Mouse (Mus musculus) liver, postnatal 0 days (tissue): ENCODE data around the gene Ubap2. TPM values are rescaled to one million over a fixed set of nuclear protein-coding genes. Genes with fewer than 3 reads are reported as not detected.

ENCODE experiments used
- ATAC-seq: fragments of 200-750 bp; cut with Nextera tagmentation; 2 replicates; pipeline ENCODE4 v1.8.0; 2017; ENCODE audit warnings: mild to moderate bottlenecking, moderate library complexity
- DNase-seq: peaks from one replicate; pipeline ENCODE4 v3.0.0-alpha.2; 2016
- H3K27ac ChIP-seq: fragments of 300-500 bp; sonication (generic); 2 replicates; pipeline ENCODE4 v1.5.1; 2014; ENCODE audit warnings: antibody characterized with exemption, moderate library complexity, mild to moderate bottlenecking, low read depth
- H3K27me3 ChIP-seq: fragments of 300-500 bp; sonication (generic); 2 replicates; pipeline ENCODE4 v1.6.1; 2014; ENCODE audit warnings: low read length, control low read depth, mixed read lengths; ENCODE audit not compliant: insufficient read depth
- H3K36me3 ChIP-seq: fragments of 300-500 bp; sonication (generic); replicated peaks from 2 replicates; pipeline ENCODE4 v1.6.1; 2014; ENCODE audit warnings: mild to moderate bottlenecking, control low read depth, low read length, moderate library complexity, mixed read lengths; ENCODE audit not compliant: insufficient read depth
- H3K4me1 ChIP-seq: fragments of 300-500 bp; sonication (generic); 2 replicates; pipeline ENCODE4 v1.6.1; 2014; ENCODE audit warnings: antibody characterized with exemption, mild to moderate bottlenecking, control low read depth; ENCODE audit not compliant: insufficient read depth
- H3K4me2 ChIP-seq: fragments of 300-500 bp; sonication (generic); 2 replicates; pipeline ENCODE4 v1.6.1; 2014; ENCODE audit warnings: low read depth, mild to moderate bottlenecking, low read length, moderate library complexity, mixed read lengths
- H3K4me3 ChIP-seq: fragments of 300-500 bp; sonication (generic); 2 replicates; pipeline ENCODE4 v1.5.1; 2014; ENCODE audit warnings: low read depth, low read length
- H3K9ac ChIP-seq: fragments of 300-500 bp; sonication (generic); replicated peaks from 2 replicates; pipeline ENCODE4 v1.6.1; 2014; ENCODE audit warnings: mild to moderate bottlenecking, moderate library complexity
- H3K9me3 ChIP-seq: fragments of 300-500 bp; sonication (generic); 2 replicates; pipeline ENCODE4 v1.6.1; 2016; ENCODE audit warnings: mild to moderate bottlenecking, control low read depth, low read length, mixed read lengths
- CTCF ChIP-seq: sonication (generic); IDR thresholded peaks from 2 replicates; pipeline ENCODE4 v1.5.1; 2016; ENCODE audit warnings: antibody characterized with exemption, low read depth
- EP300 ChIP-seq: IDR thresholded peaks from 2 replicates; pipeline ENCODE4 v1.6.1; 2016; ENCODE audit warnings: antibody characterized with exemption, low read depth, mild to moderate bottlenecking
- WGBS: fragments of 180-500 bp; shearing (Covaris S2); extraction: QIAGEN DNeasy Blood & Tissue Kit; methylation state at CpG from one replicate; pipeline ENCODE4 v1.1.7; 2014; ENCODE audit not compliant: insufficient replicate concordance; 5-methylcytosine and 5-hydroxymethylcytosine counted together
- polyA plus RNA-seq: library from polyadenylated mRNA; unstranded; fragments of >200 nt; fragmentation: Nextera tagmentation; extraction: Ambion mirVana; gene quantifications from 2 replicates; pipeline ENCODE4 v1.2.1, GENCODE M21; 2015

Ubap2 gene
- polyA plus RNA-seq, 1 experiment from 2014 or later, result 10.8 TPM

- Histone ChIP-seq H3K4me1 (no peaks in the 10 kb centered on the region), H3K36me3 (peaks cover 67% of the 10 kb centered on the region), H3K9ac (no peak overlapping the region), H3K9me3 (no peaks in the 10 kb centered on the region), H3K27ac (no peak overlapping the region), H3K27me3 (no peaks in the 10 kb centered on the region), H3K4me2 (no peak overlapping the region), H3K4me3 (no peak overlapping the region)
- no peak for ATAC-seq
- no peak for DNase-seq
- TF ChIP-seq CTCF, result no peak
- TF ChIP-seq EP300, result no peak
- 84% methylated on average over 2 of the region's 2 CpGs for WGBS
Observed at GRCm38 (mm10) chr4:41189809-41190208, 85.1 kb downstream of the Ubap2 start.

- H3K4me1 ChIP-seq, result no peaks in the 10 kb centered on the region
- no peak for ATAC-seq
- no peak overlapping the region for H3K9ac ChIP-seq
- no peak for DNase-seq
- H3K4me2 ChIP-seq, result no peak overlapping the region
- no peaks in the 10 kb centered on the region for H3K27me3 ChIP-seq
- H3K27ac ChIP-seq, result no peak overlapping the region
- H3K36me3 ChIP-seq, result peaks cover 47% of the 10 kb centered on the region
- no peak for TF ChIP-seq CTCF
- no peak for TF ChIP-seq EP300
- no peaks in the 10 kb centered on the region for H3K9me3 ChIP-seq
- H3K4me3 ChIP-seq, result no peak overlapping the region
- whole genome bisulfite sequencing, result 72% methylated on average over 15 of the region's 15 CpGs
Observed at GRCm38 (mm10) chr4:41179825-41180725, 94.9 kb downstream of the Ubap2 start.

DNA sequence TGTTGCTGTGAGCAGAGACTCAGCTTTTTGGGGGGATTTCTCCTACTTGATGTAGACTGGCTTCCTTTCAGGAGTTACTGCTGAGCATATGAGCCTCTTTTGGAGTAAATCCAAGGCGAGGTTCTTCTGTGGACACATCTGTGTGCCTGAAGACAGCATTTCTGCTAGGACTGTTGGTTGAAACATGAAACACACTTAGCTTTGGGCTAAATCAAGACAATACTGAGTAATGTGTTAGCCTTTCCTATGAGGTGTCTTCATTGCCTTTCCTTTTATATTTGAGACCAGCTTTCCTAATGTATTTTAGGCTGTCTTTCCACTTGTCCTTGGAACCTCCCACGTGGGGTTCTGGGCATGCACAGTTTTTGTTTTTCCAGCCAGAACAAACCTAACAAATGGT lies 100.3 kb downstream of the Ubap2 start:
- DNase-seq (no peak), ATAC-seq (no peak)
- Histone ChIP-seq H3K4me1 (no peaks in the 10 kb centered on the region), H3K27me3 (no peaks in the 10 kb centered on the region), H3K27ac (no peak overlapping the region), H3K4me2 (no peak overlapping the region), H3K9me3 (no peaks in the 10 kb centered on the region), H3K9ac (no peak overlapping the region), H3K36me3 (peaks cover 34% of the 10 kb centered on the region), H3K4me3 (no peak overlapping the region)
- TF ChIP-seq EP300, result no peak
- TF ChIP-seq CTCF, result no peak
- WGBS, result 69% methylated on average over 2 of the region's 2 CpGs

- no peaks in the 10 kb centered on the region for H3K4me1 ChIP-seq
- H3K36me3 ChIP-seq, result peaks cover 18% of the 10 kb centered on the region
- no peak overlapping the region for H3K4me2 ChIP-seq
- no peaks in the 10 kb centered on the region for H3K27me3 ChIP-seq
- no peaks in the 10 kb centered on the region for H3K9me3 ChIP-seq
- no peak for ATAC-seq
- no peak overlapping the region for H3K27ac ChIP-seq
- no peak for TF ChIP-seq EP300
- TF ChIP-seq CTCF, result 0 out of 2 replicates have a peak, but pooled peaks have one; percentile 13
- DNase-seq, result no peak
- H3K4me3 ChIP-seq, result no peak overlapping the region
- no peak overlapping the region for H3K9ac ChIP-seq
- WGBS, result 89% methylated on average over 2 of the region's 2 CpGs
Observed at GRCm38 (mm10) chr4:41170970-41171369, 104.0 kb downstream of the Ubap2 start.

GRCm38 (mm10) chr4:41165693-41166475 lies 109.1 kb downstream of the Ubap2 start:
- H3K36me3 ChIP-seq, result peaks cover 2% of the 10 kb centered on the region; the same call in 1 of the 2 replicates
- 0 out of 2 replicates have a peak overlapping the region, but pooled peaks have one; percentile 5 for H3K27ac ChIP-seq
- 51% methylated on average over 6 of the region's 6 CpGs for WGBS
- H3K4me3 ChIP-seq, result no peak overlapping the region
- TF ChIP-seq CTCF, result peak; percentile 81
- TF ChIP-seq EP300, result no peak
- no peaks in the 10 kb centered on the region for H3K9me3 ChIP-seq
- no peak overlapping the region for H3K9ac ChIP-seq
- H3K4me2 ChIP-seq, result no peak overlapping the region
- 0 out of 2 replicates have a peak, but pooled peaks have one; percentile 29 for ATAC-seq
- peaks cover 4% of the 10 kb centered on the region for H3K4me1 ChIP-seq
- H3K27me3 ChIP-seq, result no peaks in the 10 kb centered on the region
- peak; percentile 79 for DNase-seq

GRCm38 (mm10) chr4:41164974-41165373 lies 110.0 kb downstream of the Ubap2 start:
- ATAC-seq (no peak), DNase-seq (no peak)
- Histone ChIP-seq H3K9ac (no peak overlapping the region), H3K27ac (no peak overlapping the region; the same call in 1 of the 2 replicates), H3K4me1 (peaks cover 4% of the 10 kb centered on the region), H3K4me3 (no peak overlapping the region), H3K27me3 (no peaks in the 10 kb centered on the region), H3K9me3 (no peaks in the 10 kb centered on the region), H3K36me3 (peaks cover 2% of the 10 kb centered on the region), H3K4me2 (no peak overlapping the region)
- WGBS, result 49% methylated on average over 2 of the region's 2 CpGs
- no peak for TF ChIP-seq CTCF
- TF ChIP-seq EP300, result no peak
